Mouse (Mus musculus) frontal cortex, postnatal 36 days (tissue): ENCODE results near the gene Tmem150c.

Source experiments
- DNase-seq, 2 experiments: peaks; one replicate each; pipeline ENCODE4 v3.0.0; 2022; ENCODE audit warnings: low spot score in 2 of 2

The Tmem150c gene

DNA sequence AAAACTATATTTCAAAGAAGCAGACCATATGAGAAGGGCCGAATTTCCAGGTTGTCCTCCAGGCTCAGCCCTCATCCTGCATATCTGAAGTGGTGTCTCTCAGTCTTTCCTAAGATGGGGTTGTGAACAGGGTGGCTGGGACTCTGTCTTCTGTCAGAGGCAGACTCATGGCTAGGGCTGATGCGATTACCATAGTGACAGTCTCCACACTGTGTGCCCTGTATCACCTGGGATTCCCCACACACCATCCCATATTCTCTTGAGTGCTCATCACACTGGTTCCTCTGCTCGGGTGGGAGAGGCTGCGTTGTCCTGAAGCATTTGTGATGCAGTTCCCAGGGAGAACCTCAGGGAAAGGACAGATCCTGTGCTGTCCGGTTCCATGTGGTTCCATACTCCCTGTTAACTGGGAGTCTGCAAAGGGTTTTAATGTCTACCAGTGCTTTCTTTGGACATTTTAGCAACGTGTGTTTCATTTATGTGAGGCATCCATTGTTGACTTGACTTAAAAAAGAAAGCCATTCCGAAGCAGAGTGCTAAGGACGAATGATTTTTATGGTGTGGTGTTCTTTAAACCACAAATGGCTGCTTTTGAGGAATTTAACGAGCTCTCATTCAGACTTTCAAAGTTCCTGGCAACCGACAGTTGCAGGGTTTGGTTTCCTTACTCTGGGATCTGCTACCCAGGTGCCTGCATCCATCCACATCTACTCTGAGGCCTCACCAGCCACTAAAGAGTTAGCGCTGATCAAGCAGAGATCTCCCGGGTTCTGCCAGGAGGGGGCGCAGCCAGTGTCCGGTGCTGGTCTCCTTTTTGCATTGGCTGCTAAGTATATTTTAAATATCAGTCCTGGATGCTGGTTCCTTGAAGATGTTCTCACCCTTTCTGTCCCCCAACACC, 7.2 kb upstream of the Tmem150c start:
- DNase-seq: peak in 1 of 2 experiments; percentile 36

- DNase-seq: no peak
Observed at GRCm38 (mm10) chr5:100163368-100163767, 3.8 kb upstream of the Tmem150c start.

DNA sequence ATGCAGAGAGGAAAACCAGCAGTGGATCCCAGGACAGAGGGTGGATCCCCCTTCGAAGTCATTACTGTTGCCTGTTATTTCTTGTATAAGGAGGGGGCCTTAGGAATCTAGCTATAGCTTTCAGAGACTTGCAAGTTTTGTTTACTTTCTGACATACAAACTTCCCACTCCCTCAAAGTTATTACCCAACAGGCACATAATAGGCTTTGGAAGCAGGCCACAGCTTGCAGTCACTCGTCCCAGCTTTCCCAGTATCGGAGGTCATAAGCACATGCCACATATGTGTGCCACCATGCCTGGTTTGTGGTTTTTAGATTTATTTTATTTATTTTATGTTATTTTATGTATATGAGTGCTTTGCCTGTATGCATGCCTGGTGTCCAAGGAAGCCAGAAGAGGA, 3.2 kb upstream of the Tmem150c start:
- DNase-seq: no peak

GRCm38 (mm10) chr5:100162053-100162452, 2.4 kb upstream of the Tmem150c start:
- no peak for DNase-seq

- DNase-seq: no peak
Observed at GRCm38 (mm10) chr5:100158791-100159637, 594 bp downstream of the Tmem150c start.

GRCm38 (mm10) chr5:100158301-100158700, 1.3 kb downstream of the Tmem150c start:
- no peak for DNase-seq

DNA sequence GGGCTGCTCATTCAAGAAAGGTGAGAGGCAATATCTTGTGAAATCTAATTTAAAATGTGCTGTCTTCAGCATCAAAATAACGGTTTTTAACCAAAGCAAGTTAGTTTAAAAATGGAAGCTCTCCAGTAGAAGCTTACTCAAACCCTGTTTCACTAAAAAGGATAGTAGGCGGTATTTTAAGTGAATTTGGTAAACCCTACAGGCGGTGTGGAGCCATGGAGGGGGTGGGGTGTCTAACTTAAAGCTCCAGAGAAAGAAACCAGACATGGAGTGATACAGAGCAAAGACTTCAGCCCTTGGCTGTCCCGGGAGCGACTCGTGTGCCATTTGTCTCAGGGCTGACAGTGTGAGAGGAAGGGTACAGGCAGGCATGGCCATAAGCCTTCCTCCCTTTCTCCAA, 4.0 kb downstream of the Tmem150c start:
- no peak for DNase-seq

DNA sequence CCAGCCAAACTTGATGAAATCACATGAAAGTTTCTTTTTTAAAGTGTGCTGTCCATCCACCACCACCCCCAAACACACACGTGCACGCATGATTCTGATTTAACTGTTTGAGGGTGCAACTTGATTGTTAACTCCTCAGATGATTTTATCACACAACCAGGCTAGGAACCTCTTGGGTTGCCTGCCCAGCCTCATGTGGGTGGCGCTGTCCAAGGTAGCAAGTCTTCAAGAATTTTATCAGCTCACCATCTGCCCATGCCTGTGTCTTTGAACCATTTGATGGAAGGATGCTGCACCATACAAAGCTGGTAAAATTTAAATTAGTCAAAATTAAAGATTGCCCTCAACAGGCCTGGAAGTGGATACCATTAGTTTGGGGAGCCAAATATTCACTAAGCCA, 9.6 kb downstream of the Tmem150c start:
- no peak for DNase-seq

DNA sequence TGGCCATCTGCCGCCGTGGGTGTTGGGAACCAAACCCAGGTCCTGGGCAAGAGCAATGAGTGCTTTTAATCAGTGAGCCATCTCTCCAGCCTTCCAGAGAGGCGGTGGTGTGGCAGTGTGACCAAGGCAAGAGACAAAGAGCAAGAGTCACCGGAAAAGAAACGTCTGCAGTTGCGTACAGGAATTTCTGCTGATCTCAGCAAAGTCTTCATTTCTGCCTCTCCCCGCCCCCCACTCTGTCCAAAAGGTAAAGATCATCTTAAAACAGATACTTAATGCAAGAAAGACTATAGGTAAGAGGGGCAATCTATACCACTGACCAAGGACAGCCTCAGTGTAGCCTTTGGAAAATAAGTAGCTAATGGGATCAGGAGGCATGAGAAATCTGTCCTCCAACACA, 14.8 kb downstream of the Tmem150c start:
- no peak for DNase-seq

GRCm38 (mm10) chr5:100127283-100127682, 32.3 kb downstream of the Tmem150c start:
- DNase-seq: no peak

GRCm38 (mm10) chr5:100125409-100126123, 34.0 kb downstream of the Tmem150c start:
- DNase-seq: no peak

DNA sequence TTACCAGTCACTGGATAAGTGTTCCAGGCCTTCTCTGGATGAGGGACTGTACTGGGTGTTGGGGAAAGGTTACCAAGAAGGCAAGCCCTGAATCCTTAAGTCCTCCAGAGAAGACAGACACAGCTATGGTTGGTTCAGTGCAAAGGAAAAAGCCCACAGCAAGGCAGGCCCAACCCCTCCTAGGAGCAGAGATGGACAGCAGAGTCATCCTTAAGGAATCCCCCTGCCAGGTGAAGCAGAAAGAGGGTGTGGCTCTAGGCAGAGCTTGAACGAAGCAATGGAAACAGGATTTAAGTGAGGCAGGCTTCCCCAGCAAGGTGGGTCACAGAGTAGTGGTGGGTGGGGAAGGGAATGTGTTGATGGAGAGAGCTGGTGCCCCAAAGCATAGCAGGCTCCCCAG, 35.1 kb downstream of the Tmem150c start:
- DNase-seq: no peak

DNA sequence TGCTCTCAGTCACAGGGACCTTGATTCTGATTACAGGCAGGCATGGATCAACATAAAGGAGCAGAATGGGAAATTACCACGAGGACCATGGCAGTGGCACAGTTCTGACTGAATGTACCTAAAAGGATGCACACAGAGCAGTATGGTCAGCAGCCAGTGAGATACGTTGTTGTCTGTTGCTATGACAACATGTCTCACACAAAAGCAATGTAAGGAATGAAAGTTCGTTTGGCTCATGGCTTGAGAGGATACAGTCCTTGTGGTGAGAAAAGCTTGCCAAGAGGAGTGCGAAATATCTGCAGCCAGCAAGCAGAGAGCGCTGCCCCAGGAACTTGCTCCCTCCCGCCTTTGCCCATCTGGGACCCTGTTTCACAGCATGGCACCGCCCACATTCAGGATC, 36.3 kb downstream of the Tmem150c start:
- no peak for DNase-seq

GRCm38 (mm10) chr5:100121170-100121569, 38.4 kb downstream of the Tmem150c start:
- DNase-seq: no peak

- DNase-seq: no peak
Observed at GRCm38 (mm10) chr5:100120711-100121141, 38.9 kb downstream of the Tmem150c start.

DNA sequence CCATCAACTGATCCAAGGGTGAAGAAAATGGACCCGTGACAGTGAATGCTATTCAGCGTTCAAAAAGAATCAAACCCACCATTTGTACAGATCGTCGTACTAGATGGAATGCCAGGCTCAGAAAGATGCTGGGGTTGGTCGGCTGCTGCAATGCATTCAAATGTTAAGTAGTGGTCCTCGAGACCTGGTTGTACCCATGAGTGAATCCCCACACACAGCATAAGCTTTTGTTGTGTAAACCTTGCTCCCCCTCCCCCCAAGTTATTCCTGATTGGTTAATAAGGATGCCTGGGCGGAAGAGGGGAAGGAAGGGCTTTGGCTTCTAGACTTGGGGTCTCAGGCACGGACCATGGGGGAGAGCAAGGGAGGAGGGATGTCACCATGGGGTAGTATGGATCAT, 40.3 kb downstream of the Tmem150c start:
- no peak for DNase-seq

- no peak for DNase-seq
Observed at GRCm38 (mm10) chr5:100113403-100113802, 46.2 kb downstream of the Tmem150c start.

DNA sequence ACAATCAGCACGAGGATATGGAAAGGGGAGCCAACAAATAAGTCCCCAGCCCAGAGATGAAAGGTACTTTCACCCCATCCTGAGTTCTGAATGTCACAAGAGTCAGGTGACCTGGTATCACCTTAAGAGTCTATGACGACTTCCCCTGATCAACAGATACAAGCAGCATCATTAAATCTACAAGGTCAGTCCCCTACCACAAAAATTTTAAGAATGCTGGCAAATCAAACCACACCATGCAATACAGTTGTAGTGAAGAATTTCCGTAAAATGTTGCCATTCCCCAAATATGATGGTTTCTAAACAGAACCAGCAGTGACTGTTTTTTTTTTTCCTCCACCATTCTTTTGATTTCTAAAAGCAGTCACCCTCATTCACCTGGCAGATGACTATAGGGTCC, 49.0 kb downstream of the Tmem150c start:
- no peak for DNase-seq

- DNase-seq: peak in 1 of 2 experiments; percentile 25
Observed at GRCm38 (mm10) chr5:100109543-100110282, 49.9 kb downstream of the Tmem150c start.

GRCm38 (mm10) chr5:100108866-100109265, 50.7 kb downstream of the Tmem150c start:
- DNase-seq: peak; percentile 57 to 76

GRCm38 (mm10) chr5:100102395-100102794, 57.2 kb downstream of the Tmem150c start:
- DNase-seq: no peak
